Mouse (Mus musculus) lung, postnatal 0 days (tissue): ENCODE results near the gene Pacsin1. TPM values are rescaled to one million over a fixed set of nuclear protein-coding genes. Genes with fewer than 3 reads are reported as not detected.

Experiments used
- ATAC-seq: fragments of 200-750 bp; cut with Nextera tagmentation; 2 replicates; pipeline ENCODE4 v1.8.0; 2017; ENCODE audit warnings: moderate library complexity
- DNase-seq: peaks from one replicate; pipeline ENCODE4 v3.0.0-alpha.2; 2016; ENCODE audit warnings: low spot score
- H3K27ac ChIP-seq: fragments of 300-500 bp; sonication (generic); 2 replicates; pipeline ENCODE4 v1.5.1; 2014; ENCODE audit warnings: antibody characterized with exemption, mild to moderate bottlenecking, low read length, mixed read lengths
- H3K27me3 ChIP-seq: fragments of 300-500 bp; sonication (generic); replicated peaks from 2 replicates; pipeline ENCODE4 v1.6.1; 2014; ENCODE audit warnings: low read length, mixed read lengths; ENCODE audit not compliant: insufficient read depth
- H3K36me3 ChIP-seq: fragments of 300-500 bp; sonication (generic); 2 replicates; pipeline ENCODE4 v1.6.1; 2014; ENCODE audit warnings: low read length, mixed read lengths; ENCODE audit not compliant: insufficient read depth
- H3K4me1 ChIP-seq: fragments of 300-500 bp; sonication (generic); 2 replicates; pipeline ENCODE4 v1.6.1; 2014; ENCODE audit warnings: antibody characterized with exemption, low read depth, low read length, mixed read lengths; ENCODE audit not compliant: insufficient read depth
- H3K4me2 ChIP-seq: fragments of 300-500 bp; sonication (generic); replicated peaks from 2 replicates; pipeline ENCODE4 v1.6.1; 2014; ENCODE audit warnings: low read depth, mild to moderate bottlenecking, low read length, moderate library complexity, mixed read lengths
- H3K4me3 ChIP-seq: fragments of 300-500 bp; sonication (generic); 2 replicates; pipeline ENCODE4 v1.5.1; 2014; ENCODE audit warnings: low read depth, low read length
- H3K9ac ChIP-seq: fragments of 300-500 bp; sonication (generic); replicated peaks from 2 replicates; pipeline ENCODE4 v1.6.1; 2014; ENCODE audit warnings: low read depth, mild to moderate bottlenecking
- H3K9me3 ChIP-seq: fragments of 300-500 bp; sonication (generic); 2 replicates; pipeline ENCODE4 v1.6.1; 2016; ENCODE audit warnings: low read length, mixed read lengths
- CTCF ChIP-seq: IDR thresholded peaks from 2 replicates; pipeline ENCODE4 v1.5.1; 2016; ENCODE audit warnings: antibody characterized with exemption, mild to moderate bottlenecking
- EP300 ChIP-seq: IDR thresholded peaks from 2 replicates; pipeline ENCODE4 v1.6.1; 2016; ENCODE audit warnings: antibody characterized with exemption, mild to moderate bottlenecking, control low read depth
- WGBS: fragments of 180-500 bp; shearing (Covaris S2); extraction: QIAGEN DNeasy Blood & Tissue Kit; methylation state at CpG from one replicate; pipeline ENCODE4 v1.1.7; 2014; 5-methylcytosine and 5-hydroxymethylcytosine counted together
- polyA plus RNA-seq: library from polyadenylated mRNA; unstranded; fragments of >200 nt; fragmentation: Nextera tagmentation; extraction: Ambion mirVana; gene quantifications from 2 replicates; pipeline ENCODE4 v1.2.1, GENCODE M21; 2015

The Pacsin1 gene
- polyA plus RNA-seq, 1 experiment from 2014 or later, result 0.70 TPM

DNA sequence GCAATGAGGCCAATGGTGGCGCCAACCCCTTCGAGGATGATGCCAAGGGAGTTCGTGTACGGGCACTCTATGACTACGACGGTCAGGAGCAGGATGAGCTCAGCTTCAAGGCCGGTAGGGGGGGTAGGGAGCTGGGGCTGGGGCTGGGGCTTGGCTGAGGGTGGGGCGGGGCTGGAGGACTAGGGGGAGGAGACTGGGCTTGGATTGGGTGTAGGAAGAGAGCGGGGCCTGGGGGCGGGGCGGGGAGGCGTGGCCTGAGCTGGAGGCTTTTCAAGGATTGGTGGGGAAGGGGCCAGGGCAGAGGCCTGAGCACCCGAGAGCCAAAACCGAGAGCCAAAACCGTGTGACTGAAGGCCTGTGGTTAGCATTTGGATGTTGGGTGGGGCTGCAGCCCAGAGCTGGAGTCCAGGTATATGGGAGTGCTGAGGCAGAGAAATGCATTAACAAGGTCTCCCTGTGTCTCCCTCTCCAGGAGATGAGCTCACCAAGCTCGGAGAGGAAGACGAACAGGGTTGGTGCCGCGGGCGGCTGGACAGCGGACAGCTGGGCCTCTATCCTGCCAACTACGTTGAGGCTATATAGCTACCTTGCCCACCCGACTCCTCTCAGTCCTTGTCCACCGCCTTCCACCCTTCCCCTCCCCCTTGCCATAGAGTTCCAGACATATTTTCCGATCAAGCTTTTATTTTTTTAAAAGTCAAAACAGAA lies 52.8 kb downstream of the Pacsin1 start:
- peak; percentile 90 for DNase-seq
- Histone ChIP-seq H3K27ac (no peak overlapping the region), H3K4me1 (no peaks in the 10 kb centered on the region)

DNA sequence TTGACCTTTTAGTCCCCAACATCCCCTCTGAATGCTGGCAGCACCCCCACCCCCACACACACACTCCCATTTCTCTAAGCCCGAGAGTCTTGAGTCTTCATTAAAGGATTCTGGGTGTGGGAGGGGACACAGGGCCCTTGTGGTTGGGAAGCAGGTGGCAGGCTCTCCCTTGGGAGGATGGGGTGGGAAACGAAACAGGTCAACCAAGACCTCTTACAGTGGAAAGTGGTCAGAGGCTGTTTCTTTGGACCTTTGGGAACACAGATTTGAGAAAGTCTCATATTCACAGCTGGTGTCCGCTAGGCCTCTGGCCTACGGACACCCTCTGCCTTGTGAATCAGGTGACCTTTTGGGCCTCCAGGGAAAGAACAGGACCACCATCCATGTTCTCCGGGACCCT lies 54.3 kb downstream of the Pacsin1 start:
- H3K4me1 ChIP-seq, result no peaks in the 10 kb centered on the region
- no peaks in the 10 kb centered on the region for H3K9me3 ChIP-seq
- ATAC-seq (no peak), DNase-seq (no peak)
- WGBS, result 76% methylated on average over 5 of the region's 5 CpGs
- no peaks in the 10 kb centered on the region for H3K36me3 ChIP-seq
- TF ChIP-seq EP300 (no peak), CTCF (no peak)
- H3K27me3 ChIP-seq, result no peaks in the 10 kb centered on the region
- no peak overlapping the region for H3K4me2 ChIP-seq
- H3K9ac ChIP-seq, result no peak overlapping the region
- no peak overlapping the region for H3K27ac ChIP-seq
- H3K4me3 ChIP-seq, result no peak overlapping the region

More for the DNA sequence above, 52.8 kb downstream of the Pacsin1 start:
- H3K4me2 ChIP-seq, result peak overlapping the region; percentile 48
- H3K27me3 ChIP-seq, result no peaks in the 10 kb centered on the region
- WGBS, result 2% methylated on average over 22 of the region's 25 CpGs
- TF ChIP-seq EP300 (no peak), CTCF (peak; percentile 44)
- no peaks in the 10 kb centered on the region for H3K36me3 ChIP-seq
- no peaks in the 10 kb centered on the region for H3K9me3 ChIP-seq
- peak; percentile 92 for ATAC-seq
- peak overlapping the region; percentile 14; the same call in 1 of the 2 replicates for H3K4me3 ChIP-seq
- no peak overlapping the region for H3K9ac ChIP-seq

DNA sequence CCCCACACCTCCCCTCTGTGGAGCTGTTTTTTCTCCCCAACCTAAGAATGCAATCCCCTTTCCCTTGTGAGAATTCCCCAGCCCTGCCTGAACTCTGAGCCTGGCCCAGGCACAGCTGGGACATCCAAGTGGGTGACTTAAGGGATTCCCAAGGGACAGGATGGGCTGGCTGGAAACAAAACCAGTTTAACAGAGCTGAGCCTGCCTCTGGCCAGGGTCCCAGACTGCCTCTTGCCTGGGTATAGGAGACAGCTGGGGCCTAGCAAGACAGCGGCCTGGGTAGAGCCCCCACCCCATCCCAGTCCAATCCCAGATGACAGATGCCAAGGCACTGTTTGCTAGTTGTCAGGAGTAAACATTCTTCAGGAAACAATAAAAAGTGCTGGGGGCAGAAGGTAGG lies 57.5 kb downstream of the Pacsin1 start:
- no peak for TF ChIP-seq EP300
- no peak for TF ChIP-seq CTCF
- Histone ChIP-seq H3K9ac (no peak overlapping the region), H3K4me2 (no peak overlapping the region), H3K9me3 (no peaks in the 10 kb centered on the region), H3K27ac (no peak overlapping the region), H3K4me1 (no peaks in the 10 kb centered on the region), H3K4me3 (no peak overlapping the region), H3K36me3 (no peaks in the 10 kb centered on the region), H3K27me3 (no peaks in the 10 kb centered on the region)
- peak; percentile 66 for DNase-seq
- 67% methylated on average over 1 of the region's 1 CpGs for WGBS
- ATAC-seq, result peak; percentile 56

DNA sequence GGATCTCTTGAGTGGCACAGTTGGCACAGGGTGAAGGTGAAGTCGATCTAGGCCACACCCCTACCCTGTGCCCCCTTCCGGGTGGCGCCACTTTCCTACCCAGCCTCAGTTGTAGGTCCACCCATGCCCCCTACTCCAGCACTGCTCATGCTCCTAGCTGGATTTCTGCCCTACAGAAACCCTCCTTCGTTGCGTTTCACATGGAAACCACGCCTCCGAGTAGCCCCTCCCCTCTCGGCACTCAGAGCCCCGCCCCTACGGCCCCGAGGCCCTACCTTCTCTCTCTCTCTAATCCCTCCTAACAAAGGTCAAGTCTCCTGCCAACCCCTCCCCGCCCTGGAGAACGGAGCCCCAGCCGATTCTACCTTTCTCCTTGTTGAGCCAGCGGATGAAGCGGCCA lies 61.5 kb downstream of the Pacsin1 start:
- H3K4me3 ChIP-seq, result peak overlapping the region; percentile 10; the same call in 1 of the 2 replicates
- DNase-seq, result peak; percentile 55
- H3K36me3 ChIP-seq, result no peaks in the 10 kb centered on the region
- WGBS, result 5% methylated on average over 16 of the region's 16 CpGs
- no peak overlapping the region for H3K27ac ChIP-seq
- ATAC-seq, result peak; percentile 48
- no peak for TF ChIP-seq EP300
- TF ChIP-seq CTCF, result no peak
- H3K9me3 ChIP-seq, result no peaks in the 10 kb centered on the region
- no peaks in the 10 kb centered on the region for H3K27me3 ChIP-seq
- no peak overlapping the region for H3K9ac ChIP-seq
- H3K4me1 ChIP-seq, result no peaks in the 10 kb centered on the region
- H3K4me2 ChIP-seq, result peak overlapping the region; percentile 45

DNA sequence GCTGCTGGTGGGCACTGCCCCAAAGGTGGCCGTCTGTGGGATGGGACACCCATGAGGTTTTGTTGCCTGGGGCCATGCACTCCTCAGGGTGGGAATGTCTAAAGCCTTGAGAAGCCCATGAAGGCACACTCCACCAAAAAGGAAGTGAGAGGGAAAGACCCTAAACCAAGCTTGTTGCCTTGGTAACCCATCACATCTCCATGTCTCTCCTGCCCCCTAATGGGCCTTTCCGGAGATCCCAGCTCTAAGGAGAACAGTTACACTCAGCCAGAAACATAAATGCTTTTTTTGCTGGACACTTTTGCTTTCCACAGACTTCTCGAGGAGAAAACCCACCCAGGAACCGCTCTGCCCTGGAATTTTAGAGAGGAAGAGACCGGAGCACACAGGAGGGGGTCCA lies 62.9 kb downstream of the Pacsin1 start:
- no peaks in the 10 kb centered on the region for H3K4me1 ChIP-seq
- no peaks in the 10 kb centered on the region for H3K36me3 ChIP-seq
- no peak overlapping the region for H3K9ac ChIP-seq
- no peaks in the 10 kb centered on the region for H3K27me3 ChIP-seq
- TF ChIP-seq EP300 (no peak), CTCF (peak; percentile 40)
- H3K4me2 ChIP-seq, result no peak overlapping the region
- 57% methylated on average over 5 of the region's 5 CpGs for WGBS
- no peak for ATAC-seq
- DNase-seq, result no peak
- no peaks in the 10 kb centered on the region for H3K9me3 ChIP-seq
- H3K4me3 ChIP-seq, result no peak overlapping the region
- no peak overlapping the region for H3K27ac ChIP-seq

DNA sequence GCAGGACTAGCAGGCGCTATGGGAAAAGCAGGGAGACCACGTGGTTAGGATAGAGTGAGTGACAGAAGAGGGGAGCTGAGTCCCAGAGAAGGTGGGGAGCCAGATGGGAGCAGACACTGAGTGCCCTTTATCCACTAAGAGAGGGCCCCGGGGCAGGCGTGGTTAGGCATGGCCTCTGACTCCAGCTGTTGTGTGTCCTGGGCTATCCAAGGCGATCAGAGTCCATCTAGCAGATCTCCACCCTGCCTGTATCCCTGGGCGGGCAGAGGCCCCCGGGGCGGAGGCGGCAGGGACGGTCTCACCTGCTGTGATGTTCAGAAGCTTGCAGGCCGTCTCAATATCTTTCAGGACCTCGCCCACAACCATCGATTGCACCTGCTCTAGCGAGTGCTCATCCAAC lies 64.4 kb downstream of the Pacsin1 start:
- ATAC-seq, result no peak
- TF ChIP-seq CTCF, result no peak
- no peak for TF ChIP-seq EP300
- WGBS, result 66% methylated on average over 14 of the region's 14 CpGs
- Histone ChIP-seq H3K4me3 (no peak overlapping the region), H3K4me2 (no peak overlapping the region), H3K36me3 (no peaks in the 10 kb centered on the region), H3K27me3 (no peaks in the 10 kb centered on the region), H3K9me3 (no peaks in the 10 kb centered on the region), H3K9ac (no peak overlapping the region), H3K27ac (no peak overlapping the region), H3K4me1 (no peaks in the 10 kb centered on the region)
- DNase-seq, result no peak
